Mouse (Mus musculus) layer of hippocampus, adult 11-12 months (tissue): Measurements from ENCODE around the gene Glud1.
"Not testable (repeated sequence)": the region's sequence is repeated elsewhere in the genome, so short reads cannot be mapped to it uniquely, and the experiment has no call there.

Experiments used
- DNase-seq: peaks from one replicate; pipeline ENCODE4 v3.0.0; 2022; ENCODE audit warnings: low spot score

The Glud1 gene

DNA sequence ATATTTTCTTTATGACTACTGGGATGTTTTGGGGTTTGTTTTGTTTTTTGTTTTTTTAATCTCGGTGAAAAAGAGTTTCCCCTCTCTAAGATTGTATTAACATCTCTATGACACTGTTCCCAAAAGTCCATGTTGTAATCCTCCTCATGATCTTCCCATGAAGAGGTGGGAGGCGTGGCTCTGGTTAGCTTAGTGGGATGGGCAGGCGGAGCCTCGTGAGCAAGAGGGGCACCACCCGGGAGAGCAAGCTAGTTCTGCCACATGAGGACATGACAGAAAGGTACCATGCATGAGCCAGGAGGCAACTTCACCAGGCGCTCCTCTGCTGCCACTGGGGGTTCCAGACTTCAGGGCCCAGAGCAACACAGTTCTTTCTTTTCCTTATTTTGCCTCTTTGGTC is 42.0 kb downstream of the Glud1 start:
- no peak for DNase-seq

DNA sequence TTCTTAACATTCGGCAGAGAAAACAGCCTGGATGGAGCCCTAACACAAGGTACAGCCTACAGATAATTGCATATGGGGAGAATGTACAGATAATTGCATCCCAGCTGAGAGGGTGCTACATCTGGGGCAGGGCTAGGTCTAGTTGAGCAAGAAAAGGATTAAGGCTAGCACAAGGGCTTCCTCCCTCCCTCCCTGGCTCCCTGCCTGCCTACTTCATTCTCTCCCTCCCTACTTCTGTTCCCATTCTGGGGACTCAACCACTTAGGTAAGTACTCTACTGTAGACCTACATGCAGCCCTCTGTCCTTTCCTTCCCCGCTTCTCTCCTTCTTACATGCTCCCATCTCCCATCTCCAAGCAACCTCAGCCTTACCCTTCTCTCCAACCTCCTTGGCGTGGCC is 42.8 kb downstream of the Glud1 start:
- DNase-seq: no peak

DNA sequence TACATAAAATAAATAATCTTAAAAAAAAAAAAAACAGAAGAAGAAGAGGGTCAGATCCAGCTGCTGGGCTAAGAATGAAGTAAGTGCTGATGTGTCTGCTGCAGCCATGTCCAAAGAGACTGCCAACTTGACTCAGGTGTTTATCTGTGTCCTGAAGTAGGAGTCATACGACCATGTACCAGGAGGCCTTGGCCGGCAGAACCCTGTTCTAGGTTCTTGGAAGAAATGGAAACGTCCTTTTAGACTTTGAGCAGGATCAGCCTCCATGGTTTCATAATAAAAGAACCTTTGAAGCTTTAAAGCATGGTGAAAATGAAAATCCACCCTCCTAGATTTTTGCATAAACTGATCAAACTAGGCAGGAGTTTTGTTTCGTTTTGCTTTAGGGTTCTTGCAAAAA is 43.9 kb downstream of the Glud1 start:
- DNase-seq: no peak

DNA sequence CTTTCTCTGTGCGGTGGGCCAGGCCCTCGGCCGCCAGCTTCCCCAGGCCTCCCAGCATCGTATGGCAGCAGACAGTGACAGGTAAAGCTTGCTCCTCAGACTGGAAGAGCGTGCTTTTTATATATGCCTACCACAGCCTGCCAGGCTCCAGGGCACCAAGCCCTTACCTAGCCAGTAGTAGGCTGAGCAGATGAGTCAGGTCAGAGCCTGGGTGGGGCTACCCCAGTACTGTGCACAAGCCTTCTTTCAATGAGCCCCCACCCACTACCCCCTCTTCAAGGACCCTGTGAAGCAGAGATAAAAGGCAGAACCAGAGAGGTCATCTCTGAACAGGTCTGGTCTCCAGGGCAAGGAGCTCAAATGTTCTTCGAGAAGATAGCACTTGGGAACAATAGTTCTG is 44.8 kb downstream of the Glud1 start, which contains the start of gene Fam25c:
Gene Fam25c (minus strand): TSS at position 133 of the 400 bp plus-strand sequence.
- DNase-seq: no peak

DNA sequence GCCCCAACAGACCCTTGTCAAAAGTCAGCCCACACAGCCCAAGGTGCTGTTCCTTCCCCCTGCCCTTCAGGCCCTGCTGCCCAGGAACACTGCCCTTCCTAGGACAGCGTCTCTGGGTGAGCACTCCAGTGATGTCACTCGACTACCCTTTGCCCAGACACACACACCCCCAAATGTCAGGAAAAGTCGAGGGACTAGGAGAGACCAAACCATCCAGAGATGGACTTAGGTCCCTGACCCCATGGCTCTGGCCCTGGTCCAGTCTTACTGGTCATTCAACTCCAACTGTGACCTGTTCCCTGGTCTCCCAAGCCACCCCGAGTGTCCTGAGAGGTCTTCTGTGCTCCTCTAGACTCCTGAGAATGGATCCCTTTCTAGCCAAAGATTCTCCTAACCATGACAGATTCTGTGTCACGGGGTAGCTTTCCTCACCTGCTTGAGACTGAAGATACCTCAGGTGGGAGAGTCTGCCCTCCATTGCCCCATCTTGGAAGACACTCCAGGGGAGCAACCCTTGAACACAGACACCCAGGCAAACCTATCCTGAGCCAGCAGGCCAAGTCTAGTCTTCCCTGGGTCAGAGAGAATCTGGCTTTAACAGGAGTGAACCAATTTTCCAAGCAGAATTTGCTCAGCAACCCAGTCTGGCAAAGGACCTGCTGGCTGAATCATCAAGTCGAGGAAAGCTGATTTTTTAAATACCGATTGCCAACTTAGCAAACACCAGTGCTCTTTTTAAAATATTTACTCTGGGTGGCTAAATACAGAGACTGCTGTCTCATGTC is 47.3 kb downstream of the Glud1 start:
- DNase-seq: peak; percentile 25

DNA sequence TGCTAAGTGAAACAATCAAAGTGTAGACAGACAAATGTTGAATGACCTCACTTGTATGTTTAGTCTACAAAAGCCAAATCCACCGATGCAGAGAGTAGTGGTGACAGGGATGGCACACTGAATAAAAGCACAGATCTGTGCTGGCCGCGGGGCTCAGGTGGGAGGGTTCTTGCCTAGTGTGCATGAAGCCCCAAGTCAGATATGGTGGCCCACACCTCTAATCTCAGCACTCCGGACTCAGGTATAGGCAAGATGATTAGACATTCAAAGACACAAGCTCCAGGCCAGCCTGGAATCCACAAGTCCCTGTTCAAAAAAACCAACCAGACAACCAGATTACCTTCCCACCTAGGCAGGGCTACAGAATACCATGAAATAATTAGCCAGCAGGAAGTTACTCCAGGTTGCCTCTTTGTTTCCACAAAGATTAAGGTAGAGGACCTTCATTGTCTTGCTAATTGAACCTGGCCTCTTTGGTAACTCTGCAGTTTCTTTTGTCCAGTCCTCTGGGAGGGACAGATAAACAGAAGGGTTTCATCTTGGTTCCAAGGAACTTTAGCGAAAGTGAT is 49.2 kb downstream of the Glud1 start:
- DNase-seq: no peak

DNA sequence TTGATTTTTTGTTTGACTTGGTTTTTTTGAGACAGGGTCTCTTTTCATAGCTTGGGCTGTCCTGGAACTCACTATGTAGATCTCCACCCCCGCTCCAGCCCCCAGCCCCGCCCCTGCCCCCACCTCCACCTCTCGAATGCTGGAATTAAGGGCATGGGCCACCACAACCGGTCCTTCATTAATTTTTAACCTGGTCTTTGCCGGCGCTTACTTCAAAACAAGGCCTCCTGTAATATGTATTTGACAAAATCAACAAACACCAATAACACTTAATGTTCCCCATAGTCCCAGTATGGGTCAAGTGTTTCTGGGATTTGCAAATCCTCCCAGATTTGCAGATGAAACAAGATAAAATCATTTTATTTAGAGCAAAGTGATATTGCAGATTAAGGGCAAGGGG is 49.7 kb downstream of the Glud1 start:
- no peak for DNase-seq

DNA sequence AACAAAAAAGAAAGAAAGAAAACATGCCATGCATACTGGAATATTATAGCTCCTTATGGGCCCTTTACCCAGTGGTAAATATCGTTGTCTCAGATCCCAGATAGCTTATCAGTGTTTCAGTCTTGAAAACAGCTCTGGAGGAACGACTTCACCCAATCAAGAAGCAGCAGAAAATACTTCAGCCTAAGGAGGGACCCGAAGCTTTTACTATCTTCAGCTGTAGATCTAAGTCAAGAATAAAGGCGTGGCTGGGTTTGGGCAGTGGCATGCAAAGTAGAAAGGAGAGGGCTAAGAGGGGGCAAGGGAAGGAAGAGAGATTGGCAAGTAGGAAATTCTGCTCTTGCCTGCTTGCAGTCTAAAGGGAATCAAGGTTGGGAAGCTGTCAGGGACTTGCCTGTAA is 51.6 kb downstream of the Glud1 start:
- no peak for DNase-seq

DNA sequence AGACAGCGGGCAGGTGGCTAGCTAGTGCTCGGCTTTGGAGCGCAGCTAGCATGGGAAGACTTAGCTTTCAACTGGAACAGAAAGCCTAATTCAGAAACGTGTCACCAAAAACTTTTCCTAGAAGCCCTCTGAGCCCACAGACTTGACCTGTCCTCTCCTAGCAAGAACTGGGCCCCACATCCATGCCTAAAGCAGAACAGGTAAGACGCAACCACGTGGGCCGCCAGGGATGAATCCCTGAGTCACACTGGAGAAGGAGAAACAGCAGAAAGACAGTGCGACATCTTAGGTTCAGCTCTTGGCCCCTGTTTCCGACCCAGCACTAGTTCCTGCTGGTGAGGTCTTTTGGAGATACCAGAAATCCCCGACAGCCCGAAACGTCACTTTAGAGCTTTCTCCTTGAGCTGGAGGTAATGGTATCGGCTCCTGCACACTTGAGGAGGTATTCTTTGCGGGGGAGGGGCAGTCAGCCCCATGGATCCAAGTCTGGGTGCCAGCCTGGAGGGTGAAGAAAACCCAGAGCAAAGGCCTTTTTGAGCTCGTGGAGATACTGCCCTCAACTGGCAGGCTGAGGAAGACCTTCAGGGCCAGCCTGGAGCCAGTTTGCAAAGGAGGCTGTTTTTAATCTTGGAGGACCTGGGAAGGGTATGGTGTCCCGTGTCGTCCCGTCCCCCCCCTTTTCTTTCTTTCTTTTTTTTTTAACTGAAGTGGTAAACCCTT is 52.4 kb downstream of the Glud1 start:
- peak; percentile 74 for DNase-seq

DNA sequence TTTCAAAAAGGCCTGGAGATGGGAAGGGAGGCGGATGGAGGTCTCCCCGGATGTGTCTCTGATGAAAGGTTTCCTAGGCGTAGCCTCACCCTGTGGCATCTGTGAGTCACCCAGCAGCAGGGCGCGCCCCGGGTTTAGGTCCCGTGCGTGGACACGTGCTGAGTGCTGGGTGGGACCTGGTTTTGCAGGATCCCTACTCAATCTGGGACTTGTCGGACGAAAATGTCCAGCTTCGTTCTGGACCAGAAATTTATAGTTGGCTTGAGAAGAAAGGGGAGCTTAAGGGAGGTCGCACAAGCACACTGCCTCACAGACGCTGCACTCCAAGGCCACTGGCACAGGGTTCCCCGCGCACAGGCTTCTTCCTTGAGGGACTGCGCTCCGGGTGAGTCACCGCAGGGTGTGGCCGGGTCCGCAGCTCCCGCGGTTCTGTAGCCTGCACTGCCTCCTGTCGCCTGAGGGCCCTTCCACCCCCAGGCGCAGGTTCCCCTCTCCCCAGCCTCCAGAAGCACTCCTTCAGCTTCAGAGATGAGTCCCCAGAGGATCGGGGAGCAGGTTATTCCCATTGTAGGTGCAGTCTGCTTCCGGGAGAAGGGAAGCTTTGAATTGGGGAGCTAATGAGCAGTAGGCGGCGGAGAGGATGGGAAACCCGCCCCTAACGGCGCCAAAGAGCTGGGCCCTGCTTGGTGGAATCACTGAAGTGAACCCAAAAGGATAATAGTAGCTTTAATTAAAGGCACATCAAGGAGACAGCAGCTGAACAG is 53.1 kb downstream of the Glud1 start:
- peak; percentile 45 for DNase-seq

DNA sequence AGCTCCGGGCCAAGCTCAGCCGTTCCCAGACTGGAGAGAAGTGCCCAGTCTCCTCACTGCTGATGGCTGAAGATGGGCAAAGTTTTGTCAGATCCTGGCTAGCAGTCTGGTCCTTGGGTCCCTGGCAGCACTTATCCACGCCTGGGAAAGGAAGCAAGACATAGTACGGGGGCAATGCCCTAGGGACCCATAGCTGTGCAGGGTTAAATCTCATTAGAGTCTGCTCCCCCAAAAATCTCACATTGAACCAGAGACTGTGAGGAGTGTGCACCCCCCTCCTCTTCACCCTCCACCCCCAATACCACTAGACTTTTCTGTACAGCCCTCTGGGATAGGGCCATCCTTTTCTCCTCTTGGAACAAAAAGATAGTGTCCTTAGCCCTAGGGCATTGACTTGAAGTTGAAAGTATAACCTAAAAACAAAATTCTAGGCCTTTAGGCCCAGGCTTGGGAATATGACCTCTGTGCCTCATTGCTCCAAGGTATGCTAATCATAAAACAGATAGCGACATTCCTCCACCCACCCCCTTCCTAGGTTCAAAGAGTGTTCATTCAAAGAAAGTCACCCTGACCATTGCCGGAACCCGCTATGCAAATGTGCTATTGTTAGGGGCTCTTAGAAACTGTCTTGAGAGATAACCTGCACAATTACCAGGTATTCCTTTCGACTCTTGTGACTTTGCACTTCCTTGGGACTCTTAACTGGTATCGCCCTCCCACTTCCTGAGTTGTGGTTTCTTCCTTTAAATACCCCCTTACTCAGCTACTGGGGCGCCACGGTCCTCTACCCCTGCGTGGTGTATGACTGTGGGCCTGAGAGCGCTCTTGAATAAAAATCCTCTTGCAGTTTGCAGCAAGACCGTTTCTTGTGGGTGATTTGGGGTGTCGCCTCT is 54.0 kb downstream of the Glud1 start:
- DNase-seq: not testable (repeated sequence)

DNA sequence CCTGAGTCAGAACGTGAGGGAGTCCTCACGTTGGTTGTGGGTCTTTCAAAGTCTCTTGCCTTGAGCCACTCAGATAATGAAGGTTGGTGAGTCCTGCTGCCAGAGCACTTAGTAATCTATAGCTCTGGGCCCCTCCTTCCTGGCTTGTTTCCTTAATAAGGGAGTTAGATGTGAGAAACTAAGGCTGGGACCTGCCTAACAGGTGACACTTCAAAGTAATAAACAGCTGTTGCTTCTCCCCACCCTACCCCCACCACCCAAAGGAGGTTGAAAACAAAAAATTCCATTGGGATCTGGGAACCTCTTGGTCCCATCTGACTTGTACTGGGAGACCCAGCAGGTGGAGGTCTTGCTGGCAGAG is 54.6 kb downstream of the Glud1 start:
- no peak for DNase-seq

DNA sequence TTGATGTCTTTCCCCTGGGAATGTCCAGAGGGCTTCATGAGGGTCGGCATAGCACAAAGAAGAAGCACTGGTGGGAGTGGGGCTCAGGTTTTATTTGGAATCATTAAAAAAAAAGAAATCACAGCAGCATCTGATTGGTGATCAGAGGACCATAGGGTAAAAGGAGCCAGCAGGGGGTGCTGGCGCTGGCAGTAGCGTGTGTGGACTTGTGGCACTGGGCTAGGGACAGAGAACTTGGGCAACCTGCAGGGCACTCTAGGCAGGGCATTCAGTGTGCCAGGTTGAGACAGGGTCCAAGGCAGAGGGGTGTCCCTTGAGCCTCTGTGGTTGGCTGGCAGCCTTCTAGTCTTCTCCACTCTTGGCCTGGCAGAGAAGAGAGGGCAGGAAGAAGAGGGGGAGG is 59.7 kb downstream of the Glud1 start:
- DNase-seq: no peak

DNA sequence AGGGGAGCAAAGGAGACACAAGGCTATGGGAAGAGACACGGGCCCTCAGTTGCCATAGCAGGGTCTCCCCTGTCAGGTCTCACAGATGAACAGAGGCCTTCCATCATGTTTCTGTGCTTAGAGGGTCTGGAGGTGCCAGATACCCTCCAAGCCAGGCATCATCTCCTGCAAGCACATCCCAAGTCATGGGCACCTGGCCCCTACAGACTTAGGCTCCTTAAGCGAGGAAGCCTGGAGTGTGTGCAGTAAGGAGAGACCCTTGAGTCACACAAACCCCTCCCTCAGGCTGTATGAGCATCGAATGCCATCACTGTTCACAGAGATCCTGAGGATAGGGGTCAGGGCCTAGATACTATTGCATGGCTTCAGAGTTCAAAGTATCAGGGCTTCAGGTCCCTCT is 60.4 kb downstream of the Glud1 start:
- DNase-seq: no peak

DNA sequence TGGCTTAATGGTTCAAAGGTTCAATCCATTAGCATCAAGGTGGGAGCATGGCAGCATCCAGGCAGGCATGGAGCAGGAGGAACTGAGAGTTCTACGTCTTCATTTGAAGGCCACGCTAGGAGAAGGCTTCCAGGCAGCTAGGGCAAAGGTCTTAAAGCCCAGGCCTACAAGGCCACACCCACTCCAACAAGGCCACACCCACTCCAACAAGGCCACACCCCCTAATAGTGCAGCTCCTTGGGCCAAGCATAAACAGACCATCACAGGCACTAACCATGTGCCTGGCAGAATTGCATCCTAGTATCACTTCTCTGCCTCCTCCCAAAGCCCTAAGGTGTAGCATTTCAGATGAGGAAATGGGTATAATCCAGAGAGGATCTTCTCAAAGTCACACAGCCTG is 61.2 kb downstream of the Glud1 start:
- DNase-seq: no peak

DNA sequence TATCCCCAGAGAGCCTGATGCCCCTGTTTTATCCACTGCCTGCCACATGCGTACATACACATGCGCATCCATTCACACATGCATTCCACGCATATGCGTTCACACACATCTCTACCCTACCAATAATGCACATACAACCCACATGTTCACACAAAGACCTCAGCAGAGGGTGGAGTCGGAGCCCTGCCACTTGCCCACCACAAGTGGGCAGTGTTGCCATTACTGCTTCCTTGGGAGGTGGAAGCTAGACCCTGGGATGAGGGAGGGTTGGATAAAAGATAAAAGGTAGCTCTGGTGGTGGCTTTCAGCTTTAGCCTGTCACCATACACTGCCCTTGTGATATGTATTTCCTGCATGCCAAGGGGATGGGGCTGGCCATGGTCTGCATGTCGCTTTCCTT is 62.1 kb downstream of the Glud1 start:
- peak; percentile 45 for DNase-seq

DNA sequence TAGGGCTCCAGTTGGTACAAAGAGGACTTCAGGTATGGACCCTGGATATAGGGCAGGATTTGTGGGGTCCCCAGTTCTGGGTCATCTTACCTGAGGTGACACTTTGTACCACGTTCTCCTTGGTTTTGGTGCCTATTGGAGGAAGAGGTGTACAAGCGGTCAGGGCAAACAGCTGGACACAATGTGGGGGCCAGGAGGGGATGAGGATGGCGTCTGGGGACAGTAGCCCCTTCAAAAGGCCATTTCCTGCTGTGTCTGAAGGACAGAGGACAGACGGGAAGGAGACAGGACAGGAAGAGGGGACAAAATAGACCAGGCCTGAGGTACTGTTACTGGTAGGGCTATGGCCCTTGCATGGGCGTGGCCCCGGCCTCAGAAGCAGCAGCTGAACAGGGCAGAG is 63.1 kb downstream of the Glud1 start:
- no peak for DNase-seq

DNA sequence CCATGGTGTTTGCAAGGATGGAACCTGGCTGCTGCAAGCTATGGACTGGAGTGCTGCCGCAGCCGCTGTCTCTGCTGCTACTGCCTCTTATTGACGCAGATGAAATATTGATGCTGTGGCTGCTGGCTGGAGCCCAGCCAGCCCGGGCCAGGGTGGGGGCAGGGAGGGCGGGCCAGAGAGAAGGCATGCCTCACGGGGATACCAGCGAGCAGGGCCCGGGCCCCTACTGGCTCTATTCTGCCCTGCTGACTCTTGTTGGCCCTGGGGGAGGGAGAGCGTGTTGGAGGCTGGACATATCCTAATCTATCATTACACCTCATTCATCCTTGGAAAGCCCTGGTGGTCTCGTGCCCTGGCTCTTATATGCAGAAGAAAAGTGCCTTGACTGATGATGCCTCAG is 64.0 kb downstream of the Glud1 start, which contains the start of gene Sncg:
Gene Sncg (minus strand): TSS at position 213 of the 400 bp plus-strand sequence.
- DNase-seq: no peak

DNA sequence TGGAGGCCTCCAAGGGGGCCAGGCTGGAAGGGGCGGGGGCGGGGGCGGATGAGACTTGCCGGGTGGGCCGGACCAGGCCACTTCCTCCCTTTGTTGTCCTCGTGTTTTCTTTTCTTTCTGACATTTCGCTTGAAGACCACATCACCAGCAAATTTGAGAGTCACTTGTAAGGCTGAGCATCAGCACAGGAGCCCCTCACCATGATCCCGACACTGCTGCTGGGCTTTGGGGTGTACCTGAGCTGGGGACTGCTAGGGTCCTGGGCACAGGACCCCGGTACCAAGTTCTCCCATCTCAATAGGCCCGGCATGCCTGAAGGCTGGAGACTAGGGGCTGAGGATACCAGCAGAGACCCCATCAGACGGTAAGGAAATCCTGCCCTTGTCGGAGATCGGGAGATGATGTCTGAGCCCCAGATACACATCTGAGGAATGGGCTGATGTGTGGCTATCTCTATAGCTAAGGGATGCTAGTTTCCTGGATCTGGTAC is 64.9 kb downstream of the Glud1 start, which contains the start of gene Mmrn2:
Gene Mmrn2 (plus strand): TSS at position 51 of the 490 bp plus-strand sequence.
- DNase-seq: no peak

DNA sequence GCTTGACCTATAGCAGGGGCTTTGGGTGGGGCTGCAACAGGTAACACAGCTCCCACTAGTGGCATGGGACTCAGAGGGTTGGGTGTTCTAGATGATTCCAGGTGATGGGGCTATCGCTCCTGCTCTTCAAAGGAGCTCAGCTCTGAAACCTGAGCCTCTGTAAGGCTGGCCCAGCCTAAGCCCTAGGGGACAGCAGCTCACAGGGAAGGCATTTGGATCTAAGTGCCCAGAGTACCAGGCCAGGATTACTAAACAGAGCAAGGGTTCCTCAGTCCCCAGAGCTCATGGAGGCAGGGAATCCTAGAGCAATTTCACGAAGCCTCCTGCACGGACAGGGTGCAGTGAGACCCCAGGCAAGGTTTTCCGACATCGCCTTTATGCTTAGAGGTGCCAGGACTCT is 65.4 kb downstream of the Glud1 start:
- no peak for DNase-seq

DNA sequence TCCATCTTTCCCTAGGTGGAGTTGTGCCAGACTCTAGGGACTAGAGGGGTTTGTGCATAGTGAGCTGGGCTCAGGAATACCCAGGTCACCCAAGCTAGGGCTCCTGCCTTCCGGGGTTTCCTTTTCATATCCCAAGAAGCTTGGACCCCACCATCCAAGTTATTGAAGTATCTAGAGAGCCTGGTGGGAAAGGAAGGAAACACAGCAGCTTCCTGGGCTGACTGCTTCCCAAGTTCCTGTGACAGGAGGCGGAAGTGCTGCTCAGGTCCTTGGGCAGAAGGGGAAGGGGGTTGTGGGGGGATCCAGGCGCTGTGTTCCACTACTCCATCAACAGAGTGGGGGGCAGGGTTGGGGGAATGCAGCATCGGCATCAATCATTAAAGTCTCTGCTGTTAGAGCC is 66.6 kb downstream of the Glud1 start:
- no peak for DNase-seq
